Mouse (Mus musculus) forebrain, embryonic 16.5 days (tissue): ENCODE measurements around the gene Foxn3. TPM values are rescaled to one million over a fixed set of nuclear protein-coding genes. Genes with fewer than 3 reads are reported as not detected.

Experiments used
- ATAC-seq: fragments of 200-750 bp; cut with Nextera tagmentation; 2 replicates; pipeline ENCODE4 v1.8.0; 2017; ENCODE audit warnings: mild to moderate bottlenecking, moderate library complexity
- H3K27ac ChIP-seq: fragments of 300-500 bp; sonication (generic); 2 replicates; pipeline ENCODE4 v1.5.1; 2014; ENCODE audit warnings: low read length, control low read depth
- H3K27me3 ChIP-seq: fragments of 300-500 bp; sonication (generic); replicated peaks from 2 replicates; pipeline ENCODE4 v1.6.1; 2014; ENCODE audit warnings: low read length; ENCODE audit not compliant: control insufficient read depth, insufficient read depth
- H3K36me3 ChIP-seq: fragments of 300-500 bp; sonication (generic); 2 replicates; pipeline ENCODE4 v1.6.1; 2014; ENCODE audit not compliant: control insufficient read depth, insufficient read depth
- H3K4me1 ChIP-seq: fragments of 300-500 bp; sonication (generic); replicated peaks from 2 replicates; pipeline ENCODE4 v1.6.1; 2014; ENCODE audit warnings: low read length; ENCODE audit not compliant: control insufficient read depth, insufficient read depth
- H3K4me2 ChIP-seq: fragments of 300-500 bp; sonication (generic); 2 replicates; pipeline ENCODE4 v1.6.1; 2014; ENCODE audit warnings: mild to moderate bottlenecking, low read length, control low read depth
- H3K4me3 ChIP-seq: fragments of 300-500 bp; sonication (generic); replicated peaks from 2 replicates; pipeline ENCODE4 v1.5.1; 2014; ENCODE audit warnings: mild to moderate bottlenecking, low read length, control low read depth
- H3K9ac ChIP-seq: fragments of 300-500 bp; sonication (generic); replicated peaks from 2 replicates; pipeline ENCODE4 v1.6.1; 2014; ENCODE audit warnings: low read depth, low read length, control low read depth
- H3K9me3 ChIP-seq: fragments of 300-500 bp; sonication (generic); 2 replicates; pipeline ENCODE4 v1.6.1; 2016; ENCODE audit warnings: low read length; ENCODE audit not compliant: control insufficient read depth
- WGBS: fragments of 180-500 bp; shearing (Covaris S2); extraction: QIAGEN DNeasy Blood & Tissue Kit; methylation state at CpG from one replicate; pipeline ENCODE4 v1.1.7; 2014; 5-methylcytosine and 5-hydroxymethylcytosine counted together
- polyA plus RNA-seq: library from polyadenylated mRNA; unstranded; fragments of >200 nt; fragmentation: Nextera tagmentation; extraction: Ambion mirVana; gene quantifications from 2 replicates; pipeline ENCODE4 v1.2.1, GENCODE M21; 2015

Foxn3 gene
- polyA plus RNA-seq, 1 experiment from 2014 or later = 78.0 TPM

- Histone ChIP-seq H3K36me3 (no peaks in the 10 kb centered on the region), H3K27ac (no peak overlapping the region), H3K4me2 (no peak overlapping the region), H3K9ac (no peak overlapping the region), H3K27me3 (no peaks in the 10 kb centered on the region), H3K4me3 (no peak overlapping the region), H3K4me1 (peaks cover 35% of the 10 kb centered on the region), H3K9me3 (no peaks in the 10 kb centered on the region)
- ATAC-seq = no peak
- WGBS = 75% methylated on average over 10 of the region's 10 CpGs
Observed at GRCm38 (mm10) chr12:99260171-99260570, 303.2 kb downstream of the Foxn3 start.

DNA sequence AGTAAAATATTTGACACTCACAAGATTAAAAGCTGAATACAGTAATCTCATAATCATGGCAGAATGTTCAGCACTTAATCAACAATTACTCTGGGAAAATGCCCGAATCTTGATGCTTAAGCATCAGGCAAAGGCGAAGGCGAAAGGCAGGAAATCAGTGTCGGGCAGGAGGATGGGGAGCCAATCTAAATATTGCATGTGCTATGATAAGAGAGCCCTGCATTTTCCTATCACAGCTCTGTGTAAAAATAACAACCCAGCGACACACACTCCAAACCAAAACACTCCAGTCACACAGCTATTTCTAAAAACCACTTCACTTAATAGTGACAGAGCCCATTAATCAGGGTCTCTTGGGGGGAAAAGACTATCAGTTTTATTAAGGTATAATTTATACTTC is 305.8 kb downstream of the Foxn3 start:
- no peak for ATAC-seq
- Histone ChIP-seq H3K36me3 (no peaks in the 10 kb centered on the region), H3K27ac (no peak overlapping the region), H3K27me3 (no peaks in the 10 kb centered on the region), H3K4me1 (peaks cover 30% of the 10 kb centered on the region), H3K4me2 (no peak overlapping the region), H3K9ac (no peak overlapping the region), H3K4me3 (no peak overlapping the region), H3K9me3 (no peaks in the 10 kb centered on the region; the same call in 1 of the 2 replicates)
- WGBS = 60% methylated on average over 5 of the region's 5 CpGs

DNA sequence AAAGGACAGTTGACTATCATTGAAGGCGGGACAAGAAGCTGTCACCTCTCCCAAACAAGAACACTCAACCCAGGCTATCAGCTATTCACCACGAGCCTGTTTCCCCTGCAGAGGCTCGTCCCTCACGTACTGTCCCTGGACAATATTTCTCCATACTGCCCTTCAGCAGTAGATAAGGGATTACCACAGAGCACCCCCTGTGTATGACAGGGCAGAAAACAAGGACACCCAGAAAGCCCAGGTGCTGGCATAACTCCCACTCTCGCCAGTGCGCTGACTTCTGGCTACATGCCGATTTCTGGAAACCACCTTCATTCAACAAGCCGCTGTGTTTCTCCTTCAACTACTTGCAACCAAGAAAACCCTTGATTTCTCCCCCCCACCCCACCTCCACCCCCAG is 306.4 kb downstream of the Foxn3 start:
- Histone ChIP-seq H3K9me3 (no peaks in the 10 kb centered on the region; the same call in 1 of the 2 replicates), H3K36me3 (no peaks in the 10 kb centered on the region), H3K27ac (no peak overlapping the region), H3K9ac (no peak overlapping the region), H3K27me3 (no peaks in the 10 kb centered on the region), H3K4me3 (no peak overlapping the region), H3K4me1 (peaks cover 27% of the 10 kb centered on the region), H3K4me2 (no peak overlapping the region)
- 80% methylated on average over 8 of the region's 8 CpGs for WGBS
- ATAC-seq = no peak

DNA sequence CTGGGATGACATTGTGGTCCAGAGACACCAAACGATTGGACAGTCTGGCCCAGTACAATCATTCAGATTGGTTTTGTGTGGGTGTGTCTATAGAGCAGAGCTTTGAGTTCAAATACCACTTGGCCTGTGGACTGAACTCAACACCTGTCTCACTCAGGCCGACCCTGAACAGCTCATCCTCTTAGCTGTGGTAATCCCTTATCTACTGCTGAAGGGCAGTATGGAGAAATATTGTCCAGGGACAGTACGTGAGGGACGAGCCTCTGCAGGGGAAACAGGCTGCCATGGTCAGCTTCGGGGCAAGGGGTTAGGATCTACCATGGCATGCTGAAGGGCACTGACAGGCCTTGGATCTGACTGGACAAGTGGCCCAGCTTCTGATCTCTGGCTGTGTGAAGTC is 306.9 kb downstream of the Foxn3 start:
- H3K4me3 ChIP-seq = no peak overlapping the region
- no peaks in the 10 kb centered on the region; the same call in 1 of the 2 replicates for H3K9me3 ChIP-seq
- no peaks in the 10 kb centered on the region for H3K27me3 ChIP-seq
- ATAC-seq = no peak
- WGBS = 93% methylated on average over 5 of the region's 5 CpGs
- no peak overlapping the region for H3K27ac ChIP-seq
- H3K9ac ChIP-seq = no peak overlapping the region
- H3K4me1 ChIP-seq = peaks cover 27% of the 10 kb centered on the region
- no peak overlapping the region for H3K4me2 ChIP-seq
- no peaks in the 10 kb centered on the region for H3K36me3 ChIP-seq

GRCm38 (mm10) chr12:99254436-99254835 is 308.9 kb downstream of the Foxn3 start:
- no peak for ATAC-seq
- Histone ChIP-seq H3K4me3 (no peak overlapping the region), H3K4me2 (no peak overlapping the region), H3K27ac (no peak overlapping the region), H3K9me3 (no peaks in the 10 kb centered on the region; the same call in 1 of the 2 replicates), H3K4me1 (peaks cover 24% of the 10 kb centered on the region), H3K9ac (no peak overlapping the region), H3K27me3 (no peaks in the 10 kb centered on the region), H3K36me3 (no peaks in the 10 kb centered on the region)
- WGBS = 83% methylated on average over 8 of the region's 8 CpGs

DNA sequence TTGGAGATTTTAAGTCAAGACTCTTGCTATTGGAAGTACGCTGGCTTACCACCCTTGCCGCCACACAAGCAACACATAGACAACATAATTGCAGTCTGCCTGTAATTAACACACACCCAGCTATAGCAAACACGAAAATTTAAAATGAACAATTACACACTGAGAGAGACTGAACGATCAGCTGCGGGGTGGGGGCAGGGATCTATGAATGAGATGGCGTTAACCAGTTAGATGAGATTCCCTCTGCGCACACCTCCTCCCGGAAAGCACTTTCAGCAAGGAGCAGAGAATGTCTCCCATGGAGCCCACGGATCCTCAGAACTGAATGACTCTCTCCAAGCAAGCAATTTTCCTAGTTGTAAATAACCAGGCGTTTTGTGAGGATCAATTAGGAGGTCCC is 309.8 kb downstream of the Foxn3 start:
- no peak overlapping the region for H3K4me2 ChIP-seq
- H3K9ac ChIP-seq = no peak overlapping the region
- no peaks in the 10 kb centered on the region for H3K36me3 ChIP-seq
- ATAC-seq = peak; percentile 67
- no peaks in the 10 kb centered on the region; the same call in 1 of the 2 replicates for H3K9me3 ChIP-seq
- no peaks in the 10 kb centered on the region for H3K27me3 ChIP-seq
- no peak overlapping the region for H3K4me3 ChIP-seq
- H3K4me1 ChIP-seq = peaks cover 22% of the 10 kb centered on the region
- 59% methylated on average over 10 of the region's 10 CpGs for WGBS
- H3K27ac ChIP-seq = peak overlapping the region; percentile 18; the same call in 1 of the 2 replicates

- Histone ChIP-seq H3K27ac (no peak overlapping the region), H3K4me1 (peaks cover 18% of the 10 kb centered on the region), H3K27me3 (no peaks in the 10 kb centered on the region), H3K9ac (no peak overlapping the region), H3K4me3 (no peak overlapping the region), H3K36me3 (no peaks in the 10 kb centered on the region), H3K4me2 (no peak overlapping the region), H3K9me3 (no peaks in the 10 kb centered on the region; the same call in 1 of the 2 replicates)
- no peak for ATAC-seq
- 86% methylated on average over 8 of the region's 8 CpGs for WGBS
Observed at GRCm38 (mm10) chr12:99248606-99249005, 314.8 kb downstream of the Foxn3 start.

GRCm38 (mm10) chr12:99247939-99248338 is 315.4 kb downstream of the Foxn3 start:
- H3K9me3 ChIP-seq = no peaks in the 10 kb centered on the region; the same call in 1 of the 2 replicates
- peaks cover 17% of the 10 kb centered on the region for H3K4me1 ChIP-seq
- H3K27me3 ChIP-seq = no peaks in the 10 kb centered on the region
- H3K9ac ChIP-seq = no peak overlapping the region
- no peaks in the 10 kb centered on the region for H3K36me3 ChIP-seq
- ATAC-seq = no peak
- no peak overlapping the region for H3K4me3 ChIP-seq
- no peak overlapping the region for H3K4me2 ChIP-seq
- no peak overlapping the region for H3K27ac ChIP-seq
- 70% methylated on average over 6 of the region's 6 CpGs for WGBS

- no peak overlapping the region for H3K4me2 ChIP-seq
- H3K4me3 ChIP-seq = no peak overlapping the region
- WGBS = 64% methylated on average over 10 of the region's 10 CpGs
- peaks cover 15% of the 10 kb centered on the region for H3K4me1 ChIP-seq
- no peak overlapping the region for H3K27ac ChIP-seq
- H3K9me3 ChIP-seq = no peaks in the 10 kb centered on the region
- H3K27me3 ChIP-seq = no peaks in the 10 kb centered on the region
- no peak for ATAC-seq
- 0 out of 2 replicates have a peak overlapping the region, but pooled peaks have one; percentile 18 for H3K9ac ChIP-seq
- H3K36me3 ChIP-seq = no peaks in the 10 kb centered on the region
Observed at GRCm38 (mm10) chr12:99246984-99247746, 316.2 kb downstream of the Foxn3 start.
